Mouse (Mus musculus) heart, embryonic 11.5 days (tissue): ENCODE data around the gene Frat2. TPM values are rescaled to one million over a fixed set of nuclear protein-coding genes. Genes with fewer than 3 reads are reported as not detected.

Experiments
- ATAC-seq: fragments of 200-750 bp; cut with Nextera tagmentation; replicated peaks from 2 replicates; pipeline ENCODE4 v1.8.0; 2017; ENCODE audit warnings: moderate library complexity; ENCODE audit not compliant: insufficient number of reproducible peaks, low FRiP score, low TSS enrichment
- H3K27ac ChIP-seq: fragments of 300-500 bp; sonication (generic); 2 replicates; pipeline ENCODE4 v1.5.1; 2014; ENCODE audit warnings: mild to moderate bottlenecking, low read depth, low read length
- H3K27me3 ChIP-seq: fragments of 300-500 bp; sonication (generic); 2 replicates; pipeline ENCODE4 v1.6.1; 2014; ENCODE audit warnings: mild to moderate bottlenecking, low read length, mixed read lengths; ENCODE audit not compliant: control insufficient read depth, insufficient read depth
- H3K36me3 ChIP-seq: fragments of 300-500 bp; sonication (generic); 2 replicates; pipeline ENCODE4 v1.6.1; 2014; ENCODE audit warnings: mild to moderate bottlenecking, low read length, moderate library complexity, mixed read lengths; ENCODE audit not compliant: control insufficient read depth, insufficient read depth
- H3K4me1 ChIP-seq: fragments of 300-500 bp; sonication (generic); 2 replicates; pipeline ENCODE4 v1.6.1; 2014; ENCODE audit warnings: low read length; ENCODE audit not compliant: control insufficient read depth, insufficient read depth
- H3K4me2 ChIP-seq: fragments of 300-500 bp; sonication (generic); 2 replicates; pipeline ENCODE4 v1.6.1; 2014; ENCODE audit warnings: mild to moderate bottlenecking, moderate library complexity
- H3K4me3 ChIP-seq: fragments of 300-500 bp; sonication (generic); 2 replicates; pipeline ENCODE4 v1.5.1; 2014; ENCODE audit warnings: low read depth, low read length
- H3K9ac ChIP-seq: fragments of 300-500 bp; sonication (generic); 2 replicates; pipeline ENCODE4 v1.6.1; 2014; ENCODE audit warnings: mild to moderate bottlenecking, low read depth, low read length, moderate library complexity
- H3K9me3 ChIP-seq: fragments of 300-500 bp; sonication (generic); replicated peaks from 2 replicates; pipeline ENCODE4 v1.6.1; 2016; ENCODE audit warnings: low read length; ENCODE audit not compliant: control insufficient read depth
- WGBS: fragments of 180-500 bp; shearing (Covaris S2); extraction: QIAGEN DNeasy Blood & Tissue Kit; methylation state at CpG from one replicate; pipeline ENCODE4 v1.1.7; 2014; ENCODE audit not compliant: insufficient replicate concordance; 5-methylcytosine and 5-hydroxymethylcytosine counted together
- polyA plus RNA-seq: library from polyadenylated mRNA; unstranded; fragments of >200 nt; fragmentation: Nextera tagmentation; extraction: Ambion mirVana; gene quantifications from 2 replicates; pipeline ENCODE4 v1.2.1, GENCODE M21; 2014

The Frat2 gene
- polyA plus RNA-seq, 1 experiment from 2014 or later, result 1.1 TPM

- no peak for ATAC-seq
- no peak overlapping the region for H3K4me2 ChIP-seq
- H3K27me3 ChIP-seq, result no peaks in the 10 kb centered on the region
- no peak overlapping the region for H3K27ac ChIP-seq
- H3K4me3 ChIP-seq, result no peak overlapping the region
- H3K9me3 ChIP-seq, result no peaks in the 10 kb centered on the region
- H3K9ac ChIP-seq, result no peak overlapping the region
- H3K36me3 ChIP-seq, result no peaks in the 10 kb centered on the region
- 6% methylated on average over 5 of the region's 5 CpGs for WGBS
- H3K4me1 ChIP-seq, result peaks cover 5% of the 10 kb centered on the region; the same call in 1 of the 2 replicates
Measured at GRCm38 (mm10) chr19:41821436-41821835, 26.5 kb downstream of the Frat2 start.

GRCm38 (mm10) chr19:41818749-41819148 is 29.2 kb downstream of the Frat2 start:
- no peak overlapping the region for H3K9ac ChIP-seq
- H3K36me3 ChIP-seq, result no peaks in the 10 kb centered on the region
- no peak for ATAC-seq
- no peak overlapping the region for H3K27ac ChIP-seq
- H3K9me3 ChIP-seq, result no peaks in the 10 kb centered on the region
- peaks cover 5% of the 10 kb centered on the region; the same call in 1 of the 2 replicates for H3K4me1 ChIP-seq
- WGBS, result 78% methylated on average over 4 of the region's 4 CpGs
- no peaks in the 10 kb centered on the region for H3K27me3 ChIP-seq
- no peak overlapping the region for H3K4me3 ChIP-seq
- no peak overlapping the region for H3K4me2 ChIP-seq

GRCm38 (mm10) chr19:41817325-41817724 is 30.6 kb downstream of the Frat2 start:
- Histone ChIP-seq H3K9ac (no peak overlapping the region), H3K36me3 (no peaks in the 10 kb centered on the region), H3K27ac (no peak overlapping the region), H3K4me3 (no peak overlapping the region), H3K4me1 (peaks cover 5% of the 10 kb centered on the region; the same call in 1 of the 2 replicates), H3K4me2 (no peak overlapping the region), H3K9me3 (no peaks in the 10 kb centered on the region), H3K27me3 (no peaks in the 10 kb centered on the region)
- no peak for ATAC-seq
- WGBS, result 36% methylated on average over 10 of the region's 10 CpGs

GRCm38 (mm10) chr19:41816915-41817314 is 31.0 kb downstream of the Frat2 start:
- Histone ChIP-seq H3K27me3 (no peaks in the 10 kb centered on the region), H3K9me3 (no peaks in the 10 kb centered on the region), H3K4me2 (no peak overlapping the region), H3K4me3 (no peak overlapping the region), H3K9ac (no peak overlapping the region), H3K4me1 (peaks cover 5% of the 10 kb centered on the region; the same call in 1 of the 2 replicates), H3K36me3 (no peaks in the 10 kb centered on the region), H3K27ac (no peak overlapping the region)
- WGBS, result 46% methylated on average over 5 of the region's 5 CpGs
- ATAC-seq, result no peak

GRCm38 (mm10) chr19:41816410-41816809 is 31.5 kb downstream of the Frat2 start:
- Histone ChIP-seq H3K4me2 (no peak overlapping the region), H3K36me3 (no peaks in the 10 kb centered on the region), H3K9ac (no peak overlapping the region), H3K9me3 (no peaks in the 10 kb centered on the region), H3K4me1 (peaks cover 5% of the 10 kb centered on the region; the same call in 1 of the 2 replicates), H3K4me3 (no peak overlapping the region), H3K27me3 (no peaks in the 10 kb centered on the region), H3K27ac (no peak overlapping the region)
- WGBS, result 71% methylated on average over 5 of the region's 5 CpGs
- ATAC-seq, result no peak

GRCm38 (mm10) chr19:41813374-41813773 is 34.6 kb downstream of the Frat2 start:
- Histone ChIP-seq H3K27me3 (no peaks in the 10 kb centered on the region), H3K9ac (no peak overlapping the region), H3K9me3 (no peaks in the 10 kb centered on the region), H3K4me2 (no peak overlapping the region), H3K36me3 (no peaks in the 10 kb centered on the region), H3K4me3 (no peak overlapping the region), H3K27ac (no peak overlapping the region), H3K4me1 (peaks cover 5% of the 10 kb centered on the region; the same call in 1 of the 2 replicates)
- no peak for ATAC-seq
- 79% methylated on average over 4 of the region's 4 CpGs for WGBS

GRCm38 (mm10) chr19:41812525-41812924 is 35.4 kb downstream of the Frat2 start:
- no peak for ATAC-seq
- H3K27ac ChIP-seq, result no peak overlapping the region
- no peak overlapping the region for H3K4me2 ChIP-seq
- H3K9me3 ChIP-seq, result no peaks in the 10 kb centered on the region
- H3K27me3 ChIP-seq, result no peaks in the 10 kb centered on the region
- peaks cover 3% of the 10 kb centered on the region; the same call in 1 of the 2 replicates for H3K4me1 ChIP-seq
- no peaks in the 10 kb centered on the region for H3K36me3 ChIP-seq
- no peak overlapping the region for H3K9ac ChIP-seq
- no peak overlapping the region for H3K4me3 ChIP-seq
- 82% methylated on average over 10 of the region's 10 CpGs for WGBS

GRCm38 (mm10) chr19:41810074-41810473 is 37.9 kb downstream of the Frat2 start:
- Histone ChIP-seq H3K4me1 (no peaks in the 10 kb centered on the region), H3K27me3 (no peaks in the 10 kb centered on the region), H3K27ac (no peak overlapping the region), H3K9me3 (0 out of 2 replicates have a peak, but pooled peaks cover 3% of the 10 kb centered on the region), H3K4me2 (no peak overlapping the region), H3K9ac (no peak overlapping the region), H3K4me3 (no peak overlapping the region), H3K36me3 (no peaks in the 10 kb centered on the region)
- ATAC-seq, result no peak
- WGBS, result 84% methylated on average over 5 of the region's 5 CpGs

- no peak overlapping the region for H3K27ac ChIP-seq
- ATAC-seq, result no peak
- no peaks in the 10 kb centered on the region for H3K4me1 ChIP-seq
- H3K4me2 ChIP-seq, result no peak overlapping the region
- no peak overlapping the region for H3K9ac ChIP-seq
- H3K4me3 ChIP-seq, result no peak overlapping the region
- 0 out of 2 replicates have a peak, but pooled peaks cover 3% of the 10 kb centered on the region for H3K9me3 ChIP-seq
- H3K27me3 ChIP-seq, result no peaks in the 10 kb centered on the region
- WGBS, result 84% methylated on average over 8 of the region's 8 CpGs
- no peaks in the 10 kb centered on the region for H3K36me3 ChIP-seq
Measured at GRCm38 (mm10) chr19:41808104-41808634, 39.8 kb downstream of the Frat2 start.
